Mouse (Mus musculus) CH12F3 (cell line): ENCODE measurements at regions not wholly inside any gene's neighbourhood (a gene's known extent, or its start where the extent isn't known, plus 50 kb on each side); places are given as distances from the start of the nearest gene placed in this dataset.

Experiments
- in situ Hi-C: fragments of 300-500 bp; cut with MboI; formaldehyde crosslinking; loops from 2 replicates; pipeline ENCODE4 v1.14.3; 2020; ENCODE audit warnings: low sequenced_read_pairs

DNA sequence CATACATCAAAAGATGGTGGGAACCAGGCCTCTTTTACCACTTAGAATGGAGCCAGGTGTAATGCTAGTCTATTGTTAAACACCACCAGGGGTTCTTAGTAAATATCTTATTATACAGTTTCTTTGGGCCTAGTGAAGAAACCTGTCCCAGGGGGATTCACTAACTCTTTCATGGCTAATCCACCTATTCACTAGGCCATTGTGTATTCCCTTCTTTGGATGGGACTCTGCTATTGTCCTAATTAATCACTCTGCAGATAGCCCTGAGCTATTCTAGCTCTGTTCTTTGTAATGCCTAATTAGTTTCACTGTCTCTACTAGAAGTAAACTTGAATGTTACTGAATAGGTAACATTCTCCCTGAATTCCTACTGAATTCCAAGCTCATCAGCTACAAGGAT lies 107.6 kb upstream of the Ahr start:
- in situ Hi-C loops, result no loop called here

DNA sequence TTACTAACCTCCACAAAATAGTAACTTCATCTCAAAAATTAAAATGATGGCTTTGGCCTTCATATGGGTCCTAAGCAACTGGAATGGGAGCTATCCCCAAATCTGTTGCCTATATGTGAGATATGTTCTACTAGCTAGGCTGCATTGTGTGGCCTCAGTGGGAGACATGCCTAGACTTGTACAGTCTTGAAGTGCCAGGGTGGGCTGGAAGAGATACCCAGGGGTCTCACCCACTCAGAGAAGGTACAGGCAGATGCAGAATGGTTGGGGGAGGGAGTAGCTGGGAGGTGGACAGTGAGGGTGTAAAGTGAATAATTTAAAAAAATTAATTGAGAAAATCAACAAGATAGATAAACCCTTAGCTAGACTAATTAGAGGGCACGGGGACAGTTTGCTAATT lies 106.9 kb upstream of the Ahr start:
- in situ Hi-C loops, result no loop called here

DNA sequence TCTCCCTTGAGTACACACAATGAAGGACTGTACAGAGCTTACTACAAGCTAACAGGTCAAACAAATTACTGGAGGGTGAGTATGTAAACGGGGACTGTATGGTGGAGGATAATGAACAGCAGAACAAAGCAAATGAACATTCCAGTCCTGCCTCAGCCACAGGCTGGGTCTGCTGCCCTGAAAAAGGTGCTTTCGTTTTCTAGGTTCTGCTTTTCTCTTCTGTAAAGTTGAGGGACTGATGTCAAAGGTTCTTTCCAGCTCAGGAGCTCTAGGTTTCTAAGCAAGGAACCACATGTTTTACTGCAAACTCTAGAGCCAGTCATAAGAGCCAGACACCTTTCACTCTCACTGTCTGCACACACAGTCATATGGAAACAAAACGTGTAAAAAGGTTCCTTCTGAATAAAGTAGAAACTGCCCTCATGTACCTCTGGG lies 106.1 kb upstream of the Ahr start:
- in situ Hi-C loops, result no loop called here

DNA sequence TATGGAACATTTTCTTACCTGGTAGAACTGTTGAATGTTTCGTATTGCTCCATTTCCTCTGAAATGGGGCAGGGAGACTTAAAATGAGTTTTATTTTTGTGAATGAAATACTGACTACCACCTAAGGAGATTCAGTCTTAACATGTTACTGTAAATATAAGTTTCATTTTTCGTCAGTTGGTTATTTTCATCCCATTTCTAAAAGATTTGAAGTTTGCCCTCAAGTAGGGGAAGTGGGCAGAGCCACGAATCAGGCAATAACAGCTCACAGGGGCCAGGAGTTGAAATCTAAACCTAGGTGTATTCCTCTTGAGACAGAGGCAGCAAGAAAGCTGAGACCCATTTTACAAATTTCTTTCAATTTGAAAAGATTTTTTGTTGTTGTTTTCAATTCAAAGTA lies 88.6 kb upstream of the Ahr start:
- in situ Hi-C loops, result no loop called here

DNA sequence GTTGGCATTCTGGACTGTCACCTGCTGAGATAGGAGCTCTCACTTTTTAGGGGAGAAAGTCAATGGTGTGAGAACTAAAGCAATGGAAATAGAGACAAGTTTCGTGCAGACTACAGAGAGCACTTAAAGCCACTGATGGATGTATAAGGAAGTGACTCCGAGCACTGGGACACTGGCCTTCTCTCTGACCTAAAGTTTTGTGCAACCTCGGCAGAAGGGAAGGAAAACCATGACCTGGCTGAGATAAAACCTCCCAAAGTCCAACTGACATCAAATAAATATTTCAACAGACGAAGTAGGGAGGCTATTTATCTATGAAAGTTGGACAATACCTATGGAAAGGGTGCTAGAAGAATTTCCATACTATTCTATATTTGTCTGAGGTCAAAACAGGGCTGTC lies 80.0 kb upstream of the Ahr start:
- in situ Hi-C loops, result no loop called here

DNA sequence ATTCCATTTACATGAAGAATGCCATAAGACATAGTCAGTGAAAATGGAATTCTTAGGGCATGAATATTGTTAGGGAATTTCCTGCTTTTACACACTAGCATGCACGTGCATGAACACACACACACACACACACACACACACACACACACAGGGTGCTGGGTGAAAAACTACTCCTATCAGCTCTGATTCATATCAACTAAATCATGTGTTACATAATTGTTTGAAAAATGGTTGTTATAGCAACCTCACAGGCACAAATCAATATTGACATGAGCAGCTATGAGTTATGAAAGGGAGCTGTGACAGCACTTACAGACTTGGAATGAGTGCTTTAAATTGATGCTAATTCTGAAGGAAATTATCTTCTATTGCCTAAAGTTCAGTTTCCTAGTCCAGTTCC lies 72.8 kb upstream of the Ahr start:
- in situ Hi-C loops, result no loop called here

DNA sequence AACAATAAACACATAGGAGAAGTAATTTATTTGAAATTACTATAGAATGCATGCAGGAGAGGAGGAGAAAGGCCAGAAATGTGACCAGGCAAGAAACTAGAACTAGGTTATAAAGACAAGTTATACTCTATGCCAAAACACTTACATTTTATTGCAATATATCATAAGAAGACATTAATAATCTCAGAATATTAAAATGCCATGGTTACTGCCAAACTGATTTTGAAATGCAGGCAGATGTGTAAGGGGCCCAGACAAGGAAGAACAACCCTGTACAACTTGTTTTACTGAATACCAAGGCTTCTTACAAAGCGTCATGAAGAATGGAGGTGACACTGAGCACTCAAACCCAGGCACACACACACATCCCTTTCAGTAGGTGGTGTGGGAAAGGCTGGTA lies 68.9 kb upstream of the Ahr start:
- in situ Hi-C loops, result no loop called here

DNA sequence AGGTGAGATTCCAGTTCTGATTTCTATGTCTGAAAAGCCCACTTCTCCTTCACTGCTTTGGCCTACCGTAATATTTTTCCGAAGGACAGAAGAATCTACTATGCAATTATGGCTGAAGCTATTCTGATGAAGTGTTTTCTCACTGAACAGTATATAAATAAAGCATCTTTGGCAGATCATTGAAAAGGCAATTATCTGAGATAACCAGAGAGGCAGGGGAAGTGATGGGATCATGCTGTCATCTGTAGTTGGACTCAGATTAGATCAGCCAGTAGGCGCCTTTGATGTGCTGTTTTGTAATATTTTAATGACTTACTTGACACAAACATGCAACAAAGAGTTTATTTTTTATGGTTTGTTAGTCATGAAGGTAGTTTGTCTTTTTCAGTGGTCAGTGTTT lies 67.8 kb upstream of the Ahr start:
- in situ Hi-C loops, result no loop called here

DNA sequence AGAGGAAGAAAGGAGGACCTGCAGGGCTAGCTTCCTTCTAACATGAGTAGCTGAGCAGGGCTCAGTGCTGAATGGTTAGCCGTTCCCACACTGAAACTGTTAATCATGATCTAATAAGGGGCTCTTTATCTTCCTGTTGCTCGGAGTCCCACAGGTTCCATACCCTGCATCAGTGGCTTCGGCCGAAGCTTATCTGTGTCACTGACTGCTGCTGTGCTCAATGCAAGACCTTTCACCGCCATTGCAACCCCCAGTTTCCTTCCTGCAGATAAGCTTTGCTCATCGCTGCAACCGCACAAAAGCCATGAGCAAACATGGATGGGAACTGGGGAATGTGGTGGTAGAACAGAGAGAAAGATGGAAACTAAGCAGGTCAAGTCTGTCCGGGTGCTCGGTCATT lies 63.5 kb upstream of the Ahr start:
- in situ Hi-C loops, result no loop called here

DNA sequence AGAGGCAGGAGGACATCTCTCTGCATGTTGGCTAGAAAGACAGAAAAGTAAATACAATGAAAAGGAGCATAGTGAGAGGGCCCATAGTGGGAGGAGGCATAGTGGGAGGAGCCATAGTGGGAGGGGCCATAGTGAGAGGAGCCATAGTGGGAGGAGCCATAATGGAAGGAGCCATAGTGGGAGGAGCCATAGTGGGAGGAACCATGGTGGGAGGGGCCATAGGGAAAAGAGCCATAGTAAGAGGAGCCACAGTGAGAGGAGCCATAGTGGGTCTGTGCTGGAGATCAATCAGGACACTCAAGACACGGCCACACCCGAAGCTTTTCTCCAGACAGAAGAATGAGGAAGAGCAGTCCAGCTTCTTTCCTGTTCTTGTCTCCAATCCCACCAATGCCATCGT lies 58.0 kb upstream of the Ahr start:
- in situ Hi-C loops, result no loop called here
